Mouse (Mus musculus): ENCODE results near the gene Nrsn1.
A peak's percentile ranks its signal among the peaks of the same experiment; 100 is the strongest.
"Not testable (repeated sequence)": the region's sequence is repeated elsewhere in the genome, so short reads cannot be mapped to it uniquely, and the experiment has no call there.

Nrsn1 gene

DNA sequence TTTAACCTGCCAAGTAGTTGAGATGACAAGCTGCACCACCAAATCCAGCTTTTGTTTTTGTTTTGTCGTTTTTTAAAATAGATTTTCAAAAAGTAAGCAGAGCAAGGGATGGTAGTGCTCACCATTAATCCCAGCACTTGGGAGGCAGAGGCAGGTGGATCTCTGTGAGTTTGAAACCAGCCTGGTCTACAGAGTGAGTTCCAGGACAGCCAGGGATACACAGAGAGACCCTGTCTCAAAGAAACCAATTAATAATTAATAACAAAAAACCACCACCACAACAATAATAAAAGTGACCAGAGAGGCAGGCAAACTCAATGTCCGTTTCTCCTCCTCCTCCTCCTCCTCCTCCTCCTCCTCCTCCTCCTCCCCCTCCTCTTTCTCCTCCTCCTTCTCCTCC lies at the start of gene Nrsn1:
Nrsn1 (minus strand) TSS at position 101 of the 400 bp plus-strand sequence.
- DNase-seq (ENCODE audit: extremely low spot score, low spot score): not testable (repeated sequence)

- no peak for DNase-seq (ENCODE audit: extremely low spot score, low spot score)
Measured at GRCm38 (mm10) chr13:25312059-25312458, 41.8 kb upstream of the Nrsn1 start.

- DNase-seq (ENCODE audit: extremely low spot score, low spot score): no peak
Measured at GRCm38 (mm10) chr13:25310068-25310467, 39.8 kb upstream of the Nrsn1 start.

DNA sequence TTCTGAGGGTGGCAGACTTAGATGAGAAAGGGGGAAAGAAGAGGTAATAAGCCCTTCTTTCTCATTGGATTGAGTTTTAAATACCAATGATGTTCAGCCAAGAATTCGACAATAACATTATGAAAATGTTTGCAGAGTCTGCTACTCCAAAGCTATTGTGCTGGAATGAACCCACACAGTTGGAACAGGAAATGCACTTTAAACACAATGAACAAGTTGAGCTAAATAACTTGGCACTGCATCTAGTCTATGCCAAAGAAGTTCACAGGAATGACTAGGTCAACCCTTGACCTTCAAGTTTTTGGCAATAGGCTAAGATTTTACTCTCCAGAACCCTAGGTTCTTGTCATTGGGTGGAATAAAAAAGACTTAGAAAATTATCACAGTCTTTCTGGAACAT lies 18.4 kb upstream of the Nrsn1 start:
- DNase-seq (ENCODE audit: extremely low spot score, low spot score): no peak

- DNase-seq (ENCODE audit: extremely low spot score, low spot score): no peak
Measured at GRCm38 (mm10) chr13:25274934-25275565, 4.7 kb upstream of the Nrsn1 start.

DNA sequence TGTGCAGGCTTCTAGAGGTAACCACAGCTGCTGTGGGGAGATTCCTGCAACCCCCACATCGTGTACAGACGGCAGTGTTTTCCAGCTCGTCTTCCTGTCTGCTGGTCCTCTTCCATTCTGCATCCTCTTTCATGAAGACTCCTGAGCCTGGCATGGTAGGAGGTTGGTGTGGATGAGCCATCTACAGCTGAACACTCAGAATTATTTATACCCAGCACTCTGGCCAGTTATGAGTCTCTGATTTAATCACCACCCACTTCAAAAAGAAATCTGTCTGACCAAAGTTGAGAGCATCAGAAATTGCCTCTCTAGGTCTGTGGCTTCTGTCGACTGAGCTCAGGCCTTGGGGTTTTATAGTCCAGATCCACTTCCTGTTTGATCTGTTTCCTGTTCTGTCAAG lies 1.9 kb upstream of the Nrsn1 start:
- DNase-seq (ENCODE audit: extremely low spot score, low spot score): no peak

- DNase-seq (ENCODE audit: extremely low spot score, low spot score): peak; percentile 78
Measured at GRCm38 (mm10) chr13:25269569-25270268, 583 bp downstream of the Nrsn1 start.

DNA sequence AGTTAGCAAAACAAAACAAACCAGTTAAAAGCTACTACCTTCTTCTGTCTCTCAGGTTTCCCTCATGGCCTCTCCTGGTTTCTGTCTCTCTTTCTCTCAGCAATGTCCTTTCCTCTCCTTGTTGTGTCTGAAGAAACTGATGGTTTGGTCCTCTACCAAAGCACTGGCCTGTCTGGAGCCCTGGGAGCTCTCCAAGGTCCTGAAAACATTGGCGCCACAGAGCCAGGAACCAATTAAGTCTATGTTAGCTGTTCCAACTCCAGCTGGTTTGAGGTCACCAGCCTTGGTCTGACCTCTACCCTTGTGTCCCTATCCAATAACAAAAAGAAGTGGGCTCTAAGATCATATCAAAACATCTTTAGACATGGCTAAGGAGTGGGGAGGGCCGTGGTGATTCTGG lies 1.3 kb downstream of the Nrsn1 start:
- peak; percentile 80 for DNase-seq (ENCODE audit: extremely low spot score, low spot score)

GRCm38 (mm10) chr13:25262748-25263147 lies 7.6 kb downstream of the Nrsn1 start:
- DNase-seq (ENCODE audit: extremely low spot score, low spot score): no peak

DNA sequence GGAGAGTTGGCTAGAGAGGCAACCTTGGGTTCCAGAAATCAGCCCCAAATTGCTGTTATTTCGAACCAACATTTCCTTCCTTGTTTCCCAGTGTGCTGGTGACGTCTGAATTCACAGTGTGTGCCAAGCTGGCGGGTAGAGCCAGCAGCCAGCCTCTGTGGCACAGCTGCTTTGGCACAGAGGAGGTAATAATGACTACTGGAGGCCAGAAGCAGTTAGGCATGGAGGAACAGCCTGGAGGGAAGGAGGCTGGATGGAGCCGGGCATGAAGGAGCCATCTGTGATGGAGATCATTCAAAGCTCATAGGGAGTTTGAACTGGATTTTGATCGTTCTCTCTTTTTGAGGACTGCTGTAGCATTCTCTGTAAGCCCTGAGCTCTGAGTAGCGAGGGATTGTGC lies 12.7 kb downstream of the Nrsn1 start:
- DNase-seq (ENCODE audit: extremely low spot score, low spot score): no peak

DNA sequence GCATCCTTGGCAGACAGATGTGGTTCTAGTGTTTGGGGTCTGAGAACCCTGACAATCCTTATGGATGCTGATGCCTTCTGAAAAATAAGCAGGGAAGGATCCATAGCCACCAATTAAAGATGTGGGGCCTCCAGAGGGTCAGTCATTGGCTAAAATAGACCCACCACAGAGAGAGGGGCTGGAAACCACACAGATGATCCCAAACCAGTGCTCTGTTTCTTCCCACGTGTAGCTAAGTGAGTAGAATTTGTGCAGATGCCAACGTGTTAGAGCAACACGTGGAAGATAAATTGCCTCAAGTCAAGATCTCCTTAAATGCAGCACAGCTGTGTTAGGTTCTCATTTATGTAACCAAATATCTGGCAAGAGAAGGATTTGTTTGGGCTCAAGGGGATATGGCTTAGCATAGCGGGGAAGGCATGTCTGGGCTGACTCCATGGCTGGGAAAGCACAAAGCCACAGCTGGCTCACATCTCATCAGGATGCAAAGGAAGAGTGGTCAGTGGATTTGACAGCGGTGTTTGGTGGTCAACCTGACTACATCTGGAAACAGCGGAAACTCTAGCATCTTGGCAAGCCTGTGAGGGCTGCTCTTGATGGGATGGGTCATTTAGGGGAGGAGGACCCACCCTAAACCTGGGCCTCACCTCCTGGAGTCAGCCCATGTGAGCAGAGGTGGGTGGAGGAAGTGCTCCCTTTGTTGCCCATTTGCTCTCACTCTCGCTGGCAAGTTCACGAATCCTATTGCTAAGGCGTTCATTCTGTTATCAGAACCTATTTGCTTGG lies 15.6 kb downstream of the Nrsn1 start:
- DNase-seq (ENCODE audit: extremely low spot score, low spot score): no peak

DNA sequence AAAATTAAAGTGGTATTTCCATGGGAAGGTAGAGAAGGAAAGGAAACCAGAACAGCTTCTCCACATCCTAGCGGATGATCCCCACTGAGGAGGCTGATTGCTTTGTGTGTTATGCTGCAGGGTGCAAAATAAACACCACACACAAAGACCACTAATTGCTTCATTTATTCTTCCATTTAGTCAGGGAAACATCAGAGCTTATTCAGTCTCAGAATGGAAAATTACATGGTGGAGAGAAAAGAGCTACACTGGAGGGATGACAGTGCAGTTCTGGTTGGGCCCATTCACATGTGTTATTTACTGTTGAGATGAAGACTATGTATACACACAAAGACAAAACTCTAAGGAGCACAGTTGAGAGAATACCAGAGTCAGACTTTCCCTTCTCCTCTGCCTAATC lies 18.4 kb downstream of the Nrsn1 start:
- no peak for DNase-seq (ENCODE audit: extremely low spot score, low spot score)

- no peak for DNase-seq (ENCODE audit: extremely low spot score, low spot score)
Measured at GRCm38 (mm10) chr13:25220186-25220787, 50.0 kb downstream of the Nrsn1 start.

DNA sequence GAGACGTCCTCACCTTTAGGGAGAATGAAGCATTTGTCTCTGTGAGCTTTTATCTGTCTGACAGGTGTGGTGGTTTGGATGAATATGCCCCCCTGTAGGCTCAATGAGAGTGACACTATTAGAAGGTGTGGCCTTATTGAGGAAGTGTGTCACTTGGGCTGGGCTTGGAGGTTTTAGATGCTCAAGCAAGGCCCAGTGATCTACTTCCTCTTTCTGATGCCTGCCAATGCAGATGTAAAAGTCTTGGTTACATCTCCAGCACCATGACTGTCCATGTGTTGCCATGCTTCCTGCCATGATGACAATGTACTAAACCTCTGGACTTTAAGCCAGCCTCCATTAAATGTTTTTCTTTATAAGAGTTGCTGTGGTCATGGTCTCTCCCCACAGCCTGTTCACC lies 51.9 kb downstream of the Nrsn1 start:
- no peak for DNase-seq (ENCODE audit: extremely low spot score, low spot score)

GRCm38 (mm10) chr13:25206950-25207349 lies 63.4 kb downstream of the Nrsn1 start:
- DNase-seq (ENCODE audit: extremely low spot score, low spot score): no peak
